Mouse (Mus musculus): ENCODE results near the gene Usp1. TPM values are rescaled to one million over a fixed set of nuclear protein-coding genes. Genes with fewer than 3 reads are reported as not detected.
A peak's percentile ranks its signal among the peaks of the same experiment; 100 is the strongest.
"Not testable (repeated sequence)": the region's sequence is repeated elsewhere in the genome, so short reads cannot be mapped to it uniquely, and the experiment has no call there.

The Usp1 gene
- 10 to 100 TPM; 24.8 to 32.4 TPM for total RNA-seq (2021)
- long read RNA-seq, transcript Usp1-202 (9 exons, 3,527 nt), result major isoform, 10 of 35 reads
- long read RNA-seq, transcript Usp1-201 (9 exons, 3,577 nt), result minor isoform, 7 of 35 reads
- long read RNA-seq, partial matches to known transcripts, result 3 of 35 reads
- long read RNA-seq, other reads (novel, unspliced or antisense), result 15 of 35 reads

DNA sequence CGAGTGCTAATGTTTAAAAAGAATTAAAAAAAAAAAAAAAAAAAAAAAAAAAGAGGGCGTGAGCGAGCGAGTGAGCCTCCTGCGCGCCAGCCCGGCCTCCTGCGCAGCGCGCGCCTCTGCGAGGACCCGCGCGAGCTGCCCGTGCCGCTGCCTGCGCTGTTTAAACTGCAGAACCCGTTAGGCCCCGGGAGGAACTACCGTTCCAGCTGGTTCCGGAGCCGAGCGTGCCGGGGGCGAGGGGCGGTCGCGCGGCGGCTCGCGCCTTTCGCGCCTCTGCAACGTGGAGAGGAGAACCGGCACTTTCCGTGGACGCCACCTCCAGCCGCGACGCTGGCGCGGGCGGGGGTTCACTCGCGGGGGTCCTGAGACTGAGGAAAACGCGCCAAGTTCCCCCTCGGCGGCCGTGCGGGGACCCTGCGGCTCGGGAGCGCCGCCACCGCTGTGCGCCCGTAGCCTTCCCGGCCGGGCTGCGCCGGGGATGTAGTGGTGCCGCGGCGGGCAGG is at the start of gene Usp1:
Gene Usp1 (plus strand): TSS at position 243 of the 503 bp plus-strand sequence.
- peak in 1 of 2 experiments; percentile 83 for DNase-seq (ENCODE audit: low spot score in 2 of 2)

DNA sequence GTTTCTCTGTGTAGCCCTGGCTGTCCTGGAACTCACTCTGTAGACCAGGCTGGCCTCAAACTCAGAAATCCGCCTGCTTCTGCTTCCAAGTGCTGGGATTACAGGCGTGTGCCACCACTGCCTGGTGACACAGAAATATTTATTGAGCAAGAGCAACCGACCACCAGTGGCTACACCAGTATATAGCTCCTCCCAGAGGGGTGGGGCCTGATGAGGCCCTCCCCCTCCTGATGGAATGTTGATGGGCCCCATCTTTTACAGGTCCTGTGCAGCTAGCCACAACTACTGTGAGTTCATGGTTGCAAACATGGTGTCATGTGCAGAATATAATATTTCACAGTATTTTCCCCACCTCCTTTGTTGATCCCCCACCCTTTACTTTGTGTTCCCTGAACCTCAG is 40.9 kb upstream of the Usp1 start:
- DNase-seq (ENCODE audit: low spot score in 2 of 2), result no peak

DNA sequence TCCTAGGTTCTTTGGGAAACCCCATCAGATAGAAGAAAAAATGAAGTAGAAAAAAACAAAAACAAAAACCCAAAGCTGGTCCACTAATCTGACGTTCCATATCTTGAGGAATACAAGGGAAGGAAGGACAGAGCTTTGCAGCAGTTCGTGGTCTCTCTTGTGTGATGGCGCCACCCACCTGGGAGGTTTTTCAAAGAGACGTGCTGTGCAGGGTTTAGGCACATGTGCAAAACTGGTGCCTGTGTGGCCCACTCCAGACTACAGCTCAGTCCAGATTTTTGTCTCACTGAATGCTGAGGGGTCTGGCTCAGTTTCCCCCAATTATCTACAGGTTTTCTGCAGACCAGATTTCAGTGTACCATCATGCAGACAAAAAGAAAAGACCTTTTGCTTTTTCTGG is 37.2 kb upstream of the Usp1 start:
- no peak for DNase-seq (ENCODE audit: low spot score in 2 of 2)

DNA sequence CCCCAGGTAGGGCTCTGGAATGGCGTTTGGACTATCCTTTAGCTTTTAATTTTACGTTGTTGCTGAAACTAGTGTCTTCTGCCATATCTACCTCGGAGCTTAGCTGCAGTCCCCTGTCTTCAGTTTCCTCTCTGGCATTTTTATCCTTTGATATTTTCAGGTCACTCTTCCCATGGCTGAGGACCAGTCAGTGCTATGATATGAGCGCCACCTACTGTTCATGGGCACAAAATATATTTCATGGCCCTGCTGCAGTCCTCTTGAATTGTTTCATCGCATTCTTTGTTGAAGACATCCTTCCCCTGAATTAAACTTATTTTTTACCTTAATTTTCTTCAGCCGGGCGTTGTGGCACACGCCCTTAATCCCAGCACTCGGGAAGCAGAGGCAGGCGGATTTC is 36.5 kb upstream of the Usp1 start:
- peak; percentile 25 to 66 for DNase-seq (ENCODE audit: low spot score in 2 of 2)

DNA sequence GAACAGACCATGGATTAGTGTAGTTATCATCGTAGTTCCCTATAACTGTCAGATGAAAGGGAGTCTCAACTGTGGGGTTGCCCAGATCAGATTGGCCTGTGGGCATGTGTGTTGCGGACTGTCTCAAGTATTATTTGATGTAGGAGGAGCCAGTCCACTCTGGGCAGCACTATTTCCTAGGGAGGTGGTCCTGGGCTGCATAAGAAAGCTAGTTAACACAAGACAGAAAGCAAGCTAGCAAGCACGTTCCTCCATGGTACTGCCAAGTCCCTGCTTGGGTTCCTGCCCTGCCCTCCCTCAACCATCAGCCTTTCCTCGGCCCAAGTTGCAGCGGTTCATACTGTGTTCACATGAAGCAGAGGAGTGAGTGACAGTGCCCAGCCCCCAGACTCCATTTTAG is 13.4 kb upstream of the Usp1 start:
- no peak for DNase-seq (ENCODE audit: low spot score in 2 of 2)

DNA sequence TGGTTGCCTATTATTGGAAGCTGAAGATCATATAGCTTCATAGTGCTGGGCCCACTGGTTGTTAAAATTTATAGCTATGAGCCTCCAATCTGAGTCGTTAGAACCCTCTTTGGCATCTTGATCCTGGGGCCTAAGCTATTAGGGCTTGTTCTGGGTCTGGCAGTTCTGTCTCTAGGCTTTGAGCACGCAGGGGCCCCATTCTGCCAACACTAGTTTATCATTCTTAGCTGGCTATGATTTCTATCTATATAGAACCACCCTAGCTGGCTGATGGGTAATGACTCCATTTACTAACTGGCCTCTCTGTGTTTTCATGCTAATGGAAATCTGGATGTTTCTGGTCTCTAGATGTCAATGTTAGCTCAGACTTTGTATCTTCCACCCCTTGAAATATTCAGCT is 5.9 kb upstream of the Usp1 start:
- no peak for DNase-seq (ENCODE audit: low spot score in 2 of 2)

DNA sequence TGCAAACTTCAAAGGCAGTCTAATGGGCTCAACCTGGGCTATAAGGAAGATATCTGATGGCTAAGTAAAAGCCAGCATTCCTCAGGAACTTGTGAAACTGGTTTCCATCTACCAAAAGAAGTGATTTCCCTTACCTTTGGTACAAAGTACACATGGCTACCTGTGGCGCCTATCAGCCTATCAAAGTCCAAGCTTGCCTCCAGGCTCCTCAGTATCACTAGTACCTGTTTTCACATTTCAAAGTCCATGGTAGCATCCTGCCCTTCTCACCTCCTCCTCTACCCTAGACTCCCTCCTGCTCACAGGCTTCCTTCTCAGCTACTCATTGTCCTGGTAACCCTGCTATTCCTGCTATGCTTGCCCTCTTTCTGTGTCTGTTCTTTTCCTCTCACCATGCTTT is 5.4 kb upstream of the Usp1 start:
- no peak for DNase-seq (ENCODE audit: low spot score in 2 of 2)

DNA sequence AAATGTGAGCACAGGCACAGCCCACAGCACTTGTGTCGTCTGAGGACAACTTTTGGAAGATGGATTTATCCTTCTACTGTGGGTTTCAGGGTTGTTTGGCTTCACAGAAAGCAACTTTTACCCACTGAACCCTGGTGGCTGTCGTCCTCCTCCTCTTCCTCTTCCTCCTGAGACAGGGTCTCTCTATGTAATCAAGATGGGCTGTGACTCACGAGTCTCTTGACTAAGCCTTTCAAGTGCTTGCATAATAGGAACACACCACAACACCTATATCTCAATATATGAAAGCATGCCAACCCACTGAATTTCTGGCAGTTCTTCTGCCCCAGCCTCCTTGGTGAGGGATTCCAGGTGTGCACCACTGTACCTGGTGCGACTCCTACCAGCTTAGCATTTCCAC is 2.7 kb upstream of the Usp1 start:
- DNase-seq (ENCODE audit: low spot score in 2 of 2), result no peak

DNA sequence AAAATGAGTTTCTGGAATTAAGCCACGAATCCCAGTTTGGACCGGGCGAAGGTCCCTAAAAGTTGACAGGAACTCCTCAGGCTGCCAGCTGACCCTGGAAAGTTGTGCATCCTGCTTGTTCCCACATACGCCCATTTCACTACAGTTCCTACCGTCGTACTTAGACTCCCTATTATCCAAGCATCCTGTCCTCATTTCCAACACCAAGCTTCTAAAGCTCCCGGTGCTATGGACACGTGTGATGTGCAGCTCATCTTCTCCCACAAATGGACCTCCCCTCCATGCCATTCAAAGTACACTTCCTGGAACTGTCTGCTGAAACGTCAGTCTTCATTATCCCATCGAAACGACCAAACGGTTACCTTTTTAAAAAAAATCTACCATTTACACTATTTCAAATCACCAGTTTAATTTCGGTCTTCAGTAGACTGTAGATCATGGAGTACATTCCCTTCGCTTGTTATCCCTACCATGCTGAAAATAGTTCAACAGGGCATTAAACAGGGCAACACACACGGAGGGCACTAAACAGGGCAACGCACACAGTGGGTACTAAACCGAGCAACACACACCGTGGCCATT is 1.5 kb upstream of the Usp1 start:
- no peak for DNase-seq (ENCODE audit: low spot score in 2 of 2)

DNA sequence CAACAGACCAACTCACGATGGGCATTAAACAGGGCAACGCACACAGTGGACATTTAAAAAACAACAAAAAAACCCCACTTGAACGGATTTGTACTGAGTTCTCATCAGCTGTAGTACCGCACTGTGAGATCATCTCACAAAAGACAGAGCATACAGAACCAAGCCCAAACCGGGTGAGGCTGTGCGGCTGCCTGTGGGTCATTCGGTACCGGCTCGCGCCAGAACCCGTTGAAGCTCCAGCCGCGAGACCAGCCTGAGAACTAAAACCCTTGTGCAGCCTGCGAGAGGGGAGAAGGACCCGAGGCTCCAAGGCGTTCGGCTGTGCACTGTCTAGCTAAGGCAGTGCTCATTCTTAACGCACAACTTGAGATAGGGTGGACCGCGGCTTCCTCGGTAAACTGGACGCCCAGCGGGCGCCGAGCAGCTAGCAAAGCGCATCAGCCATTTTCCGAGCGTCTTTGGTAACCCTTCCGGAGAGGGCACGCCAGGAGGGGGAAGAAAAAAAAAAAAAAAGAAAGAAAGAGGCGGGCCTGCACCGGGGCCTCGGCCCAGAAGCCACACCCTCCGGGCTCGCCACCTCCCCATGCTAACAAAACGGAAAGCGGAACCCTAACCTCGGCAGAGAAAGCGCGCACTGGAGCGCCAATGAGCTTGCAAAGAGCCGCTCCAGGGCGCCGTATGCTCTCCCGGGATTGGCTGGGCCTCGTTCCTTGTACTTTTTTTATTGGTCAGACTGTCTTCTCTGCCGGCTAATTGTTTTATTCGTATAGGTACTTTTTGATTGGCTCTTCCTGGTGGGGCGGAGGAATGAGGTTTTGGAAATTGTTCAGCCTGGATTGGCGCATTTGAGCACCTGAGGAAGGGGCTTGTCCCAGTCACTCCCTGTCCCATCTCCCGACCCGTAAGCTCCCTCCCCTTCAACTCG is 705 bp upstream of the Usp1 start:
- peak; percentile 98 to 99 for DNase-seq (ENCODE audit: low spot score in 2 of 2)

DNA sequence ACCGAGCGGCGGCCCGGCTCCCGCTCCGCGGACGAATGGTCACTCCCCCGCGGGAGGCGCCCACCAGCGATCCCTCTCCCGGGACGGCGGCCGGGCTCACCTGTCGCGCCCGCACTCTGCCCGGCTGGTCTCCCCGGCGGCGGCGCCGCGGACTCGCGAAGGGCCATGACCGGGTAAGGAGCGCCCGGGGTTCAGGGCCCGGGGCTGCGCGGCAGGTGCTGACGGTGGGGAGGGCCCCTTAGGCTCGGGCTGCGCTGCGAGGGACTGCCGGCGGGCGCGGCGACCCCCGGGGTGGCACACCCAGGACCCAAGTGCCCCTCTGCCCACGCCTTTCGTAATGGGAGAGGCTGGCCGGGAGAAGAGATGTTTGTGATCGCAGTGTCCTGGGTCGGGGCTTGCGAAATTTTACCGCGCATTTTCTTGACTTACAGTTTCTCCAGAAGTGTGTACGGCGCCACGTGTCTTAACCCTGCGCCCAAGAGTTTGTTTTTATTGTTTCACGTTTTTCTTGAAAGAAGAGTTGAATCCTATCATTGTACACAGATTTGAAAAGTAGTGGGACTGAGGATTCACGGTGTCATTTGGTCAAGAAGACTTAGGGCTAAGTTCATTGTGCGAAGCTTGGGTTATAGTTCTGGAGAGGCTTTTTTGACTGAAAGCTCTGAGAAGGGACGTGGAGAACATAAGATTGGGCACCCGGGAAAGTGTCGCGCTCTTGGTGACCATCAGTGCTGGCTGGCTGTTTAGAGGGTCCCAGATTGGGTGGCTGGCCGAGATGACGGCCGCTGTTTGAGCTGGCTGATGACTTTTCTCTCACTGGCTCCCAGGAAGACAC is 678 bp downstream of the Usp1 start:
- no peak for DNase-seq (ENCODE audit: low spot score in 2 of 2)

DNA sequence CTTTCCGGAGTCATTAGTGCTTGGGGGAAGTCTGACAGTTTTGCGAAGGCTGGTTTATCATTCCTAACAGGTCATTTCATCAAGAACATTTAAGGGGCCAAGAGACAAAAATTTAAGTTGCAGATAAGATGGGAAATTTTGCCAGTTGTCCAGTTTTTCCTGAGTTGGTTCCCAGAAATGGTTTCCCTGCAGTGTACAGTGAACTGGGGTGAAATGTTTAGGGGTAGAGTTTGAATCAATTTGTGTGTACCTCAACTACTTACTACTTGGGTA is 1.2 kb downstream of the Usp1 start:
- no peak for DNase-seq (ENCODE audit: low spot score in 2 of 2)

DNA sequence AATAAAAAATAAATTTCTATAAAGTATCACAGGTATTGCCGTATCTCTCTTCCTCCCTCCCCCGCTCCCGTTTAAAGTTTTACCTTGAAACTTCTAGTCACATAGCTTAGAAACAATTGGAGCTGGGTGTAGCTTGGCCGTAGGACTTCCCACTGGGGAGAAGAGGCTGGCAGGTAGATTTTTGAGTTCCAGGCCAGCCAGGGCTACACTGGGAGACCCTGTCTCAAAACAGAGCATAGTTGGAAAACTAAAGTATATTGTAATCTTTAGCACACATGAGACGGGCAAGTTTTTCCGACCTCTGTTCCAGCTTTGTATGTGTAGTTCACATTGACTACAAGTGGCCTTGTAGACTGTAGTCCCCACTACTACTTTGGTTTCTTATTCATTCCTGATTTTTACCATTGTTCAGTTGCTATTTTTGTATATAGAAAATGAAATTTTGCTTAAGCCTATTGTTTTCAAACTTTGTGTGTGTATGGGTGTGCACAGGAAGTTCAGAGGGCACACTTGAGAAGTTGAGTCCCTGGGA is 1.7 kb downstream of the Usp1 start:
- no peak for DNase-seq (ENCODE audit: low spot score in 2 of 2)

DNA sequence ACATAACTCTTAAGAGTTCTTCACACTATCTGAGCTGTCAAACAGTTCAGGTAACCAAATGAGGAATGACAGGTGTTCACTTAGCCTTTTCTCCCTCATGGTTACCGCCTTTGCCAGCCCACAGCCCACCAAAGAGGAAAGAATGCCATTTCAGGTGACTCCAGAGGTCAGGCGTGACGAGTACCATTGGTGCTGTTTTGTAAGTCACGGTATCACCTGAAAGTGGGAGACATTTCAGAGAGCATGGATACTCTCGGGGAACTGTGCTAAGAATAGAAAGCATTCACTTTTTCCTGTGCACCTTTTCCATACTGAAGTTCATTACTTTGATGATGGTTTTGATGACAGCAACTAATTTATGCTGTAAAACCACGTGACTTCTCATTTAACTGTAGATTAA is 12.4 kb downstream of the Usp1 start:
- DNase-seq (ENCODE audit: low spot score in 2 of 2), result no peak

DNA sequence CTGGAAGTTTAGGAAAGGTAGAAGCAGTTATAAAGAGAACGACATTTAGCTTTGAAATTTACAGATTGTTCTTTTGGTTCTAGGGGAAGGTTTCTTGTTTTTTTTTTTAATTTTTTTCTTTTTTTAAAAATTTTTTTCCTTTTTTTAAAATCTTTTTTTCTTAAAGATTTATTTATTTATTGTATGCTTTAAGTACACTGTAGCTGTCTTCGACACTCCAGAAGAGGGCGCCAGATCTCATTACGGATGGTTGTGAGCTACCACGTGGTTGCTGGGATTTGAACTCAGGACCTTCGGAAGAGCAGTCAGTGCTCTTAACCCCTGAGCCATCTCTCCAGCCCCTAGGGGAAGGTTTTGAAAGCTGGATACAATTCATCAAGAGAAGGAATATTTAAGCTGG is 14.6 kb downstream of the Usp1 start:
- DNase-seq (ENCODE audit: low spot score in 2 of 2), result not testable (repeated sequence)

DNA sequence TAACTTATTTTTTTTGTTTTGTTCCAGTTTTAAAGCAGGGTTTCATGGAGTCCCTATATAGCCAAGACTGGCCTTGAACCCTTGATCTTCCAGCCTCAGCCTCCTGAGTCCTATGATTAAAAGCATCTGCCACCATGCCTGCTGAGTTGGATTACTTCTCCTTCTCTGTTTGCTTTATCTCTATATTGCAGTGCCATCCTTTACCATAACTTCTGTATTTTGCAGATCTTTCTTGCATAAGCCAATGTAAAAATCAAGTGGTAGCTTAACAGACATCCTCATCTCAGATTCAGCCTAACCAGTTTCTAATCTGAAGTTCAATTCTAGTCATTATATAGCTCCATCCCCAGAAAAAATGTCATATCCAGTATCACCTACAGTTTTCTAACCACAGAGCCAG is 27.0 kb downstream of the Usp1 start:
- no peak for DNase-seq (ENCODE audit: low spot score in 2 of 2)

DNA sequence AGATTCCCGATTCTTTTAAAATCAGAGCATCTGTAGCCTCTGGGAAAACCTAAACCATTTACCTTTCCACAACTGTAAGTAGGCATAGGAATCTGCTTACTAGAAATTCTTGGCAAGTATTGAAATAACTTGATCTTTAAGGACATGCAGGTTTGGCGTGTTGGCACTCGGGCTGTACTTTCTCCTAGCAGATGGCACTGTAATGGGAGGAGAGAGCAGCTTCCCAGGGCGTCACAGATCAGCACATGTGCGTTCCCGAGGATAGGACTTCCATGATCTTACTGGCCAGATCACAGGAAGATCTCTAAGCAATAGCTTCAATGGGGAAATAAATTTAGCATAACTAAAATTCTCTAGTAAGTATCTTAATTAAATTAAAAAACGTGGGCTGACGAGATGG is 32.4 kb downstream of the Usp1 start:
- no peak for DNase-seq (ENCODE audit: low spot score in 2 of 2)

DNA sequence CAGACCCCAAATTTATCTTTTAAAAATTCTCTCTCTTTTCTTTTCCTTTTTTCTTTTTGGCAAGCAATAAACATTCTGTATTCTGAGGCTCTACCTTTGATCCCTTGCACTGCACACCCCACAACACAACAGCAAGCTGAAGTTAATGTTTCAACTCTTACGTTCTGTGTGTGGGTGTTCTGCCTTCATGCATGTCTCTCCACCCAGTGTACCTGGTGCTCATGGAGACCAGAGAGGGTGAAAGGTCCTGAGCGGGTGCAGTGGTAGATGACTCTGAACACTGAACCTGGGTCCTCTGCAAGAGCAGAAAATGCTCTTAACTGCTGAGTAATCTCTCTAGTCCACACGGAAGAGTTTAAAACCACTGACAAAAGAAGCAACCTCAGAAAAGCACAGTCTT is 36.6 kb downstream of the Usp1 start:
- DNase-seq (ENCODE audit: low spot score in 2 of 2), result no peak

DNA sequence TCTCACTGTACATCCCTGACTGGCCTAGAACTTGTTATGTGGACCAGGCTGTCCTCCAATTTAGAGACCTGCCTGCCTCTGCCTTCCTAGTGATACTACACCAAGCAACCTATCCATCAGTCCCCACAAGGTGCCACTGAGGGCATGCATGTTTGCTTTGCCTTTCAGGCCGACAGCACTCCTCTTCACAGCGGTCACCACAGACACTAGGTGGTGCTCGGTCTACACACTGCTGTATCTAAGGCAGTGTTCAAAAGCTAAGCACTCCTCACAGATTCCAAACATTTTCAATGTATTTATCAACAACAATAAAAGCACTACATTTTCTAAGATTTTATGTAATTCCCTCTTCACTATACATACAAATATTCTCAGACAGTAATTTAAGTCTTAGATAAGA is 46.3 kb downstream of the Usp1 start:
- no peak for DNase-seq (ENCODE audit: low spot score in 2 of 2)

DNA sequence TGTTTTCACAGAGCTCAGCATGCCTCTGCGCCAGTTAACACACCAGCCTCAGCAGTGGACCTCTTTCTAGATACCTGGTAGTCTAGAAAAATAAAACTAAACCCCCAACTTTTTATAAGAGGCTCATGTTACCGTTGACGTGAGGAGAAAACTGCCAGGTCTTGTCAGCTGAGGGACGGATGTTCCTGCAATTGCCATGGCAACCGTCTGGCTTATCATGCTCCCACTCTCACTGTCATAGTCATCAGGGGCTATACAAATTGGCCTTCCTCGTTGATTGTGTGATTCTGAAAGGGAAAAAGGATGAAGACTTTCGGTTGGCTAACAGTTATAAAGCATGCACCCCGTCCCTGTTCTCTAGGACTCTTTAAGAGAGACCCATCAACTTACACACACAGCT is 52.1 kb downstream of the Usp1 start:
- DNase-seq (ENCODE audit: low spot score in 2 of 2), result peak; percentile 56 to 67

DNA sequence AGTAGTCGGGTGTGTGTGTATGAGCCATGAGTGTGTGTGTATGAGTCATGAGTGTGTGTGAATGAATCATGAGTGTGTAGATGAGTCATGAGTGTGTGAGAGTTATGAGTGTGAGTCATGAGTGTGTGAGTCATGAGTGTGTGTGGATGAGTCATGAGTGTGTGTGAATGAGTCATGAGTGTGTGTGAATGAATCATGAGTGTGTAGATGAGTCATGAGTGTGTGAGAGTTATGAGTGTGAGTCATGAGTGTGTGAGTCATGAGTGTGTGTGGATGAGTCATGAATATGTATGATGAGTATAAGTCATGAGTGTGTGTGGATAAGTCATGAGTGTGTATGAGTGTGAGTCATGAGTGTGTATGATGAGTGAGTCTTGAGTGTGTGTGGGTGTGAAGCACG is 54.7 kb downstream of the Usp1 start:
- not testable (repeated sequence) for DNase-seq (ENCODE audit: low spot score in 2 of 2)

All from layer of hippocampus, adult 18-20 months (tissue).